In the genomic region with DNA sequence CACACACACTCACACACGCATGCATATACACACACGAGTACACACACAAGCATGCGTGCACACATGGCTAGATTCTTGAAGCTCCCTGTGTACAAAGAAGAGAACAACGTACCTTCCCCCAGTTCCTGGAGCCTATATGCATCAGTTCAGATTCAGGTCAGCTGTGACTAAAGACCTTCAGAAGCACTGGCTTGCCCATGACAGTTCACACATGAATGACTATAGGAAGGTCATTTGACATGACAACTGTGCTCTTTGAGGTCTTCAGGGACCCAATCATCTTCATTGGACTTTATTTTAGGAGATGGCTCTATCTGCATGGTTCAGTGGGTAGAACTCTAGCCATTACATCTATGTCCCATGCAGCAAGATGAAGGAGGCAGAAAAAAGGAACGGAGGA, we compare ENCODE assay signal across 31 mouse cellular contexts. TPM values are rescaled to one million over a fixed set of nuclear protein-coding genes. Genes with fewer than 3 reads are reported as not detected.
DNase-seq lines count a peak whose midpoint lies in the region; ATAC-seq lines count a peak whose summit lies in the region.
"Had no signal": no experiment of that assay in that cellular context is flagged by ENCODE, and none has a peak within 500 bp of the region (broad histone marks: within the 10 kb centered on the region; RNA-seq: fewer than 3 reads in every experiment).

No protein-coding gene starts in this region.

- no peaks in the 10 kb centered on the region for H3K9me3 ChIP-seq in liver, embryonic 13.5 days (replicated peaks)
- H3K9me3 ChIP-seq in liver, embryonic 12.5 days (replicated peaks): no peaks in the 10 kb centered on the region
- H3K9me3 ChIP-seq: embryonic facial prominence, embryonic 12.5 days; forebrain, embryonic 10.5 days; forebrain, embryonic 15.5 days; limb, embryonic 10.5 days; limb, embryonic 15.5 days; midbrain, embryonic 10.5 days; neural tube, embryonic 12.5 days; stomach, embryonic 15.5 days had no signal

- H3K9ac ChIP-seq in liver, embryonic 13.5 days: no peak overlapping the region
- H3K9ac ChIP-seq in liver, embryonic 12.5 days: no peak overlapping the region
- H3K9ac ChIP-seq: embryonic facial prominence, embryonic 12.5 days; forebrain, embryonic 15.5 days; limb, embryonic 15.5 days; neural tube, embryonic 12.5 days; stomach, embryonic 15.5 days had no signal

- H3K4me3 ChIP-seq in liver, embryonic 13.5 days (replicated peaks): no peak overlapping the region
- no peak overlapping the region for H3K4me3 ChIP-seq in liver, embryonic 12.5 days
- H3K4me3 ChIP-seq: embryonic facial prominence, embryonic 12.5 days; forebrain, embryonic 10.5 days; forebrain, embryonic 15.5 days; gastrocnemius, adult 2 months; limb, embryonic 10.5 days; limb, embryonic 15.5 days; midbrain, embryonic 10.5 days; myocyte; neural tube, embryonic 12.5 days; stomach, embryonic 15.5 days had no signal

- 0 out of 2 replicates have a peak overlapping the region, but pooled peaks have one; percentile 6 for H3K27ac ChIP-seq in liver, embryonic 13.5 days
- no peak overlapping the region for H3K27ac ChIP-seq in liver, embryonic 12.5 days
- H3K27ac ChIP-seq: embryonic facial prominence, embryonic 12.5 days; forebrain, embryonic 10.5 days; forebrain, embryonic 15.5 days; gastrocnemius, adult 2 months; kidney, postnatal 0 days; limb, embryonic 10.5 days; limb, embryonic 15.5 days; midbrain, embryonic 10.5 days; neural tube, embryonic 12.5 days; stomach, embryonic 15.5 days had no signal

- H3K36me3 ChIP-seq in liver, embryonic 13.5 days: no peaks in the 10 kb centered on the region
- H3K36me3 ChIP-seq in liver, embryonic 12.5 days: no peaks in the 10 kb centered on the region
- H3K36me3 ChIP-seq: embryonic facial prominence, embryonic 12.5 days; forebrain, embryonic 10.5 days; forebrain, embryonic 15.5 days; limb, embryonic 10.5 days; limb, embryonic 15.5 days; midbrain, embryonic 10.5 days; neural tube, embryonic 12.5 days; stomach, embryonic 15.5 days had no signal

- H3K4me1 ChIP-seq in liver, embryonic 13.5 days (replicated peaks): peaks cover 20% of the 10 kb centered on the region
- H3K4me1 ChIP-seq in liver, embryonic 12.5 days: peaks cover 16% of the 10 kb centered on the region
- H3K4me1 ChIP-seq: embryonic facial prominence, embryonic 12.5 days; forebrain, embryonic 10.5 days; forebrain, embryonic 15.5 days; limb, embryonic 10.5 days; limb, embryonic 15.5 days; midbrain, embryonic 10.5 days; neural tube, embryonic 12.5 days; stomach, embryonic 15.5 days had no signal

- no peak overlapping the region for H3K4me2 ChIP-seq in liver, embryonic 13.5 days
- no peak overlapping the region for H3K4me2 ChIP-seq in liver, embryonic 12.5 days
- H3K4me2 ChIP-seq: embryonic facial prominence, embryonic 12.5 days; forebrain, embryonic 15.5 days; limb, embryonic 15.5 days; neural tube, embryonic 12.5 days; stomach, embryonic 15.5 days had no signal

- no peak for ATAC-seq in liver, embryonic 13.5 days (ENCODE audit: low read depth)
- no peak for ATAC-seq in liver, embryonic 12.5 days
- 0 out of 2 replicates have a peak, but pooled peaks have one; percentile 11 for ATAC-seq in common myeloid progenitor, adult 5-6 weeks (replicated peaks; ENCODE audit: low read depth, poor library complexity, severe bottlenecking)
- ATAC-seq: forebrain, embryonic 15.5 days; intestine, embryonic 16.5 days; midbrain, embryonic 16.5 days; Patski had no signal

- no peaks in the 10 kb centered on the region for H3K27me3 ChIP-seq in liver, embryonic 13.5 days
- H3K27me3 ChIP-seq in liver, embryonic 12.5 days (replicated peaks): no peaks in the 10 kb centered on the region
- H3K27me3 ChIP-seq: CH12.LX; embryonic facial prominence, embryonic 12.5 days; forebrain, embryonic 15.5 days; limb, embryonic 15.5 days; neural tube, embryonic 12.5 days; stomach, embryonic 15.5 days had no signal

- DNase-seq in cerebellum, postnatal 10 days: peak; percentile 24 to 45
- DNase-seq in cerebellum, postnatal 36 days: no peak
- no peak for DNase-seq in liver, embryonic 13.5 days
- DNase-seq in retina, postnatal 7 days (ENCODE audit: low read depth, low spot score): peak; percentile 54
- no peak for DNase-seq in testis, postnatal 14 days (ENCODE audit: low spot score)
- DNase-seq: adrenal gland, postnatal 25 days; cerebellum, adult 18-20 months; gastrocnemius, adult 2 months; gastrocnemius, postnatal 36 days; kidney, adult 8-10 months; layer of hippocampus, postnatal 36 days; lung, adult 2 months; lung, postnatal 10 days; right cerebral cortex, postnatal 25 days; thymus, postnatal 14 days had no signal

- 77% methylated on average over 5 of the region's 5 CpGs for WGBS in liver, embryonic 13.5 days (ENCODE audit: insufficient replicate concordance)
- 79% methylated on average over 5 of the region's 5 CpGs for WGBS in liver, embryonic 12.5 days (ENCODE audit: insufficient replicate concordance)

RNA-seq across cellular contexts. Expression of a gene that starts 44.7 kb away (rescaled TPM):
- polyA plus RNA-seq in liver, embryonic 13.5 days (2015; fragmentation: Nextera tagmentation; extraction: Ambion mirVana): 5.9 and 6.4 TPM in 2 replicates
- 5.0 TPM in 2 replicates for polyA plus RNA-seq in liver, embryonic 12.5 days (2016; fragmentation: Nextera tagmentation; extraction: Ambion mirVana)
- total RNA-seq in common myeloid progenitor, adult 5-6 weeks (2017): 3.3 and 5.2 TPM in 2 replicates

RNA-seq across cellular contexts. Expression of a gene that starts 48.4 kb away (rescaled TPM):
- polyA plus RNA-seq in liver, embryonic 13.5 days (2015; fragmentation: Nextera tagmentation; extraction: Ambion mirVana): 2.6 and 3.7 TPM in 2 replicates
- polyA plus RNA-seq in liver, embryonic 12.5 days (2016; fragmentation: Nextera tagmentation; extraction: Ambion mirVana): 3.9 and 4.2 TPM in 2 replicates
- 0.23 and 0.39 TPM in 2 replicates for total RNA-seq in common myeloid progenitor, adult 5-6 weeks (2017)
- total RNA-seq: CH12.LX had no signal

RNA-seq across cellular contexts. Expression of a gene that starts 51.2 kb away (rescaled TPM):
- 0.35 TPM in 2 replicates for polyA plus RNA-seq in liver, embryonic 13.5 days (2015; fragmentation: Nextera tagmentation; extraction: Ambion mirVana)
- 0.35 and 0.41 TPM in 2 replicates for polyA plus RNA-seq in liver, embryonic 12.5 days (2016; fragmentation: Nextera tagmentation; extraction: Ambion mirVana)
- total RNA-seq in common myeloid progenitor, adult 5-6 weeks (2017): 0.05 and 0.69 TPM in 2 replicates

Comparison
In these comparisons a context has a peak if more than half of its experiments do, and no peak if none do; other contexts are left out.
1. DNase-seq: peak in cerebellum, postnatal 10 days (2 of 2) and retina, postnatal 7 days (single experiment); none in cerebellum, postnatal 36 days (0 of 2), liver, embryonic 13.5 days (single experiment) and testis, postnatal 14 days (single experiment).